Mouse (Mus musculus) MEL (cell line): ENCODE measurements at regions not wholly inside any gene's neighbourhood (a gene's known extent, or its start where the extent isn't known, plus 50 kb on each side); places are given as distances from the start of the nearest gene placed in this dataset.

Experiments used
- DNase-seq: peaks from one replicate; pipeline ENCODE4 v3.0.0; 2011; ENCODE audit warnings: low read depth, low spot score
- H3K27ac ChIP-seq: 2 replicates; pipeline ENCODE4 v1.5.1; 2012; ENCODE audit warnings: low read depth, mild to moderate bottlenecking, control low read depth, low read length, moderate library complexity; ENCODE audit not compliant: control insufficient read depth
- H3K27me3 ChIP-seq, 2 experiments: fragments of 150-350 bp in 1 of 2; sonication (generic) in 1 of 2; 2 replicates each; pipeline ENCODE4 v1.6.1; 2012; ENCODE audit warnings: low read length in 2 of 2, mild to moderate bottlenecking in 2 of 2, improper control_type of control experiment in 1 of 2, moderate library complexity in 1 of 2; ENCODE audit not compliant: insufficient read depth in 2 of 2, control insufficient read depth in 1 of 2
- H3K36me3 ChIP-seq, 2 experiments: 2 replicates each; pipeline ENCODE4 v1.6.1; 2012 to 2014; ENCODE audit warnings: low read length in 2 of 2, improper control_type of control experiment in 1 of 2, inconsistent platforms in 1 of 2, mild to moderate bottlenecking in 1 of 2; ENCODE audit not compliant: insufficient read depth in 2 of 2, control insufficient read depth in 1 of 2
- H3K4me1 ChIP-seq, 2 experiments: fragments of 150-350 bp in 1 of 2; sonication (generic) in 1 of 2; 2 replicates each; pipeline ENCODE4 v1.6.1; 2012; ENCODE audit warnings: low read length in 2 of 2, improper control_type of control experiment in 1 of 2, mild to moderate bottlenecking in 1 of 2; ENCODE audit not compliant: insufficient read depth in 2 of 2, control insufficient read depth in 1 of 2
- H3K4me3 ChIP-seq, 2 experiments: fragments of 150-350 bp in 1 of 2; sonication (generic) in 1 of 2; 2 replicates each; pipeline ENCODE4 v1.5.1; 2012; ENCODE audit warnings: low read depth in 2 of 2, low read length in 2 of 2, mild to moderate bottlenecking in 2 of 2, moderate library complexity in 2 of 2, control low read depth in 1 of 2, improper control_type of control experiment in 1 of 2; ENCODE audit not compliant: control insufficient read depth in 1 of 2, insufficient read depth in 1 of 2
- H3K79me2 ChIP-seq: 2 replicates; pipeline ENCODE4 v1.6.1; 2012; ENCODE audit warnings: mild to moderate bottlenecking, low read length, moderate library complexity; ENCODE audit not compliant: control insufficient read depth, poor library complexity, insufficient read depth
- H3K9ac ChIP-seq: 2 replicates; pipeline ENCODE4 v1.6.1; 2012; ENCODE audit warnings: low read depth, mild to moderate bottlenecking, control low read depth, low read length, moderate library complexity; ENCODE audit not compliant: control insufficient read depth, poor library complexity, severe bottlenecking
- H3K9me3 ChIP-seq: fragments of 150-350 bp; sonication (generic); replicated peaks from 2 replicates; pipeline ENCODE4 v1.6.1; 2012; ENCODE audit warnings: mild to moderate bottlenecking, low read length, improper control_type of control experiment, moderate library complexity; ENCODE audit not compliant: insufficient read depth
- CHD1 ChIP-seq: IDR thresholded peaks from 2 replicates; pipeline ENCODE4 v1.6.1; 2012; ENCODE audit warnings: low read depth, mild to moderate bottlenecking, inconsistent platforms, low read length, improper control_type of control experiment
- CHD2 ChIP-seq: IDR thresholded peaks from 2 replicates; pipeline ENCODE4 v1.6.1; 2011; ENCODE audit warnings: low read length, improper control_type of control experiment
- CTCF ChIP-seq, 3 experiments: IDR thresholded peaks in 2 of 3; conservative IDR thresholded peaks in 1 of 3; 2 replicates each; pipeline ENCODE4 v1.5.1; 2011 to 2012; ENCODE audit warnings: low read length in 3 of 3, low read depth in 2 of 3, mild to moderate bottlenecking in 2 of 3, improper control_type of control experiment in 1 of 3, inconsistent platforms in 1 of 3, mixed read lengths in 1 of 3, moderate library complexity in 1 of 3; ENCODE audit not compliant: control insufficient read depth in 1 of 3, insufficient read depth in 1 of 3, poor library complexity in 1 of 3, severe bottlenecking in 1 of 3
- E2F4 ChIP-seq: IDR thresholded peaks from 2 replicates; pipeline ENCODE4 v1.6.1; 2011; ENCODE audit warnings: low read depth, low read length, improper control_type of control experiment, borderline replicate concordance
- ELF1 ChIP-seq: IDR thresholded peaks from 2 replicates; pipeline ENCODE4 v1.6.1; 2014; ENCODE audit warnings: low read depth, mild to moderate bottlenecking, inconsistent platforms, low read length, improper control_type of control experiment, moderate library complexity
- EP300 ChIP-seq, 2 experiments: IDR thresholded peaks; 2 replicates each; pipeline ENCODE4 v1.6.1; 2011; ENCODE audit warnings: improper control_type of control experiment in 2 of 2, low read length in 2 of 2, low read depth in 1 of 2, mild to moderate bottlenecking in 1 of 2
- ETS1 ChIP-seq: IDR thresholded peaks from 2 replicates; pipeline ENCODE4 v1.6.1; 2012; ENCODE audit warnings: low read depth, mild to moderate bottlenecking, inconsistent platforms, low read length, improper control_type of control experiment, moderate library complexity
- KAT2A ChIP-seq: conservative IDR thresholded peaks from 2 replicates; pipeline ENCODE4 v1.6.1; 2012; ENCODE audit warnings: low read depth, low read length, improper control_type of control experiment, inconsistent platforms
- MAX ChIP-seq: IDR thresholded peaks from 2 replicates; pipeline ENCODE4 v1.6.1; 2011; ENCODE audit warnings: low read length, improper control_type of control experiment
- MAZ ChIP-seq: IDR thresholded peaks from 2 replicates; pipeline ENCODE4 v1.6.1; 2012; ENCODE audit warnings: low read depth, mild to moderate bottlenecking, inconsistent platforms, low read length, improper control_type of control experiment
- MXI1 ChIP-seq: IDR thresholded peaks from 2 replicates; pipeline ENCODE4 v1.6.1; 2011; ENCODE audit warnings: mild to moderate bottlenecking, low read depth, low read length, improper control_type of control experiment
- MYB ChIP-seq: IDR thresholded peaks from 2 replicates; pipeline ENCODE4 v1.6.1; 2011; ENCODE audit warnings: mild to moderate bottlenecking, low read depth, low read length, improper control_type of control experiment
- NELFE ChIP-seq: IDR thresholded peaks from 2 replicates; pipeline ENCODE4 v1.6.1; 2011; ENCODE audit warnings: low read depth, low read length, improper control_type of control experiment
- TBP ChIP-seq: IDR thresholded peaks from 2 replicates; pipeline ENCODE4 v1.8.0; 2011; ENCODE audit warnings: low read depth, low read length, improper control_type of control experiment
- USF2 ChIP-seq, 2 experiments: IDR thresholded peaks; 2 replicates each; pipeline ENCODE4 v1.6.1; 2011 to 2012; ENCODE audit warnings: improper control_type of control experiment in 2 of 2, low read length in 2 of 2, borderline replicate concordance in 1 of 2, inconsistent platforms in 1 of 2, low read depth in 1 of 2, mild to moderate bottlenecking in 1 of 2; ENCODE audit not compliant: insufficient read depth in 1 of 2
- ZC3H11A ChIP-seq: IDR thresholded peaks from 2 replicates; pipeline ENCODE4 v1.6.1; 2012; ENCODE audit warnings: low read depth, mild to moderate bottlenecking, inconsistent platforms, low read length, improper control_type of control experiment
- ZKSCAN1 ChIP-seq: IDR thresholded peaks from 2 replicates; pipeline ENCODE4 v1.6.1; 2012; ENCODE audit warnings: low read depth, mild to moderate bottlenecking, inconsistent platforms, low read length, improper control_type of control experiment, moderate library complexity
- ZMIZ1 ChIP-seq: IDR thresholded peaks from 2 replicates; pipeline ENCODE4 v1.6.1; 2012; ENCODE audit warnings: low read depth, mild to moderate bottlenecking, inconsistent platforms, low read length, improper control_type of control experiment, moderate library complexity

GRCm38 (mm10) chr16:52858441-52859209, 404.8 kb upstream of the Alcam start:
- Histone ChIP-seq H3K27ac (no peak overlapping the region), H3K4me3 (no peak overlapping the region), H3K4me1 (peaks cover 0 to 4% of the 10 kb centered on the region in 2 experiments; a peak in 2 of 4 replicates), H3K27me3 (no peaks in the 10 kb centered on the region), H3K9me3 (no peaks in the 10 kb centered on the region), H3K79me2 (no peaks in the 10 kb centered on the region), H3K36me3 (no peaks in the 10 kb centered on the region; a peak in 1 of 4 replicates), H3K9ac (no peak overlapping the region)
- TF ChIP-seq EP300 (IDR thresholded peaks at IDR 0.05; ENCODE audit: low read depth in 1 of 2, low read length in 2 of 2) (no peak), CHD2 (no peak), MXI1 (no peak), ELF1 (no peak), MAX (no peak), ZKSCAN1 (no peak), KAT2A (no peak), ETS1 (no peak), NELFE (no peak), CTCF (IDR thresholded peaks at IDR 0.05 in 2 of 3, conservative IDR thresholded peaks at IDR 0.05 in 1 of 3; ENCODE audit: control insufficient read depth in 1 of 3, insufficient read depth in 1 of 3, low read depth in 2 of 3, low read length in 3 of 3, poor library complexity in 1 of 3, severe bottlenecking in 1 of 3) (no peak), ZMIZ1 (no peak), TBP (no peak), USF2 (IDR thresholded peaks at IDR 0.05; ENCODE audit: borderline replicate concordance in 1 of 2, insufficient read depth in 1 of 2, low read depth in 1 of 2, low read length in 2 of 2) (no peak), ZC3H11A (no peak), E2F4 (no peak), MYB (no peak)
- DNase-seq = no peak

GRCm38 (mm10) chr16:52851129-52851528, 397.3 kb upstream of the Alcam start:
- Histone ChIP-seq H3K4me1 (no peaks in the 10 kb centered on the region), H3K79me2 (no peaks in the 10 kb centered on the region), H3K36me3 (no peaks in the 10 kb centered on the region; a peak in 1 of 4 replicates), H3K9ac (no peak overlapping the region), H3K27ac (no peak overlapping the region), H3K4me3 (no peak overlapping the region), H3K9me3 (no peaks in the 10 kb centered on the region), H3K27me3 (no peaks in the 10 kb centered on the region)
- TF ChIP-seq CHD2 (no peak), MAZ (no peak), CHD1 (no peak)
- no peak for DNase-seq
